Mouse (Mus musculus) limb, embryonic 13.5 days (tissue): ENCODE measurements around the gene 2700097O09Rik. TPM values are rescaled to one million over a fixed set of nuclear protein-coding genes. Genes with fewer than 3 reads are reported as not detected.
"Not testable (repeated sequence)": the region's sequence is repeated elsewhere in the genome, so short reads cannot be mapped to it uniquely, and the experiment has no call there.

Experiments
- ATAC-seq: fragments of 200-750 bp; cut with Nextera tagmentation; 2 replicates; pipeline ENCODE4 v1.8.0; 2017; ENCODE audit warnings: low read depth, moderate number of reproducible peaks, moderate TSS enrichment; ENCODE audit not compliant: low FRiP score
- H3K27ac ChIP-seq: fragments of 300-500 bp; sonication (generic); 2 replicates; pipeline ENCODE4 v1.5.1; 2015; ENCODE audit warnings: inconsistent platforms, mild to moderate bottlenecking, moderate library complexity
- H3K27me3 ChIP-seq: fragments of 300-500 bp; sonication (generic); 2 replicates; pipeline ENCODE4 v1.6.1; 2015; ENCODE audit warnings: mild to moderate bottlenecking, inconsistent platforms
- H3K36me3 ChIP-seq: fragments of 300-500 bp; sonication (generic); 2 replicates; pipeline ENCODE4 v1.6.1; 2015; ENCODE audit warnings: inconsistent platforms, mild to moderate bottlenecking, moderate library complexity
- H3K4me1 ChIP-seq: fragments of 300-500 bp; sonication (generic); 2 replicates; pipeline ENCODE4 v1.6.1; 2015; ENCODE audit warnings: inconsistent platforms
- H3K4me2 ChIP-seq: fragments of 300-500 bp; sonication (generic); replicated peaks from 2 replicates; pipeline ENCODE4 v1.6.1; 2015; ENCODE audit warnings: inconsistent platforms, mild to moderate bottlenecking, moderate library complexity
- H3K4me3 ChIP-seq: fragments of 300-500 bp; sonication (generic); 2 replicates; pipeline ENCODE4 v1.5.1; 2015; ENCODE audit warnings: moderate library complexity, mild to moderate bottlenecking, inconsistent platforms
- H3K9ac ChIP-seq: fragments of 300-500 bp; sonication (generic); 2 replicates; pipeline ENCODE4 v1.6.1; 2015; ENCODE audit warnings: mild to moderate bottlenecking, inconsistent platforms
- H3K9me3 ChIP-seq: fragments of 300-500 bp; sonication (generic); 2 replicates; pipeline ENCODE4 v1.6.1; 2016; ENCODE audit warnings: inconsistent platforms
- WGBS: fragments of 180-500 bp; shearing (Covaris S2); methylation state at CpG from one replicate; pipeline ENCODE4 v1.1.7; 2015; 5-methylcytosine and 5-hydroxymethylcytosine counted together
- polyA plus RNA-seq: library from polyadenylated mRNA; unstranded; fragments of >200 nt; fragmentation: Nextera tagmentation; extraction: Ambion mirVana; gene quantifications from 2 replicates; pipeline ENCODE4 v1.2.1, GENCODE M21; 2015

Gene 2700097O09Rik
- polyA plus RNA-seq, result 43.9 and 45.5 TPM in 2 replicates

GRCm38 (mm10) chr12:55079726-55080600 lies at the start of gene 2700097O09Rik, which contains the start of gene Srp54a:
2700097O09Rik (minus strand) TSS chr12:55080110.
Srp54a (plus strand) TSS chr12:55080262.
- peak; percentile 97 for ATAC-seq
- not testable (repeated sequence) for H3K9me3 ChIP-seq, H3K4me1 ChIP-seq, H3K36me3 ChIP-seq, H3K27me3 ChIP-seq
- Histone ChIP-seq H3K4me2 (peak within 1 kb of the TSS; percentile 65), H3K4me3 (peak within 1 kb of the TSS; percentile 69), H3K9ac (peak within 1 kb of the TSS; percentile 87), H3K27ac (peak within 1 kb of the TSS; percentile 85; the same call in 1 of the 2 replicates)
- WGBS, result under 1% methylated on average over 60 of the region's 60 CpGs

DNA sequence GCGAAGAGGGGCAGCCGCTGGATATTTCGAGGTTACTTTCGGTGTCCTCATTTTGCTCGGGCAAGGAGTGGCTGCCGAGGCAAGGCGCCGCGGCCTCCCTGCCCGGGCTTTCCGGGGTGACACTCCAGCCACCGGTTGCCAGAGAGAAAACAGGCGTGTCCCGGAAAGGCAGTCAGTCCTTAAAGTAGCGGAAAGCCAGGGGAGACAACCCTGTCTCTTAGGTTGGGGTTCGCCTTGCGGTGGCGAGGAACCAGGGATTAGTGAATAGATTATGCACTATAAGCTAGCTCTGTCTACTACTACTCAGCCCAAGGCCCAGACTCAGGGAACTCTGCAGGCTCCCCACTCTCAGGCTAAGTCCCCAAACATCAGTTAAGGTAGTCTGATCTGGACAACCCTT lies 44.8 kb upstream of the 2700097O09Rik start:
- not testable (repeated sequence) for H3K36me3 ChIP-seq, H3K4me2 ChIP-seq, H3K4me1 ChIP-seq, H3K9me3 ChIP-seq, H3K9ac ChIP-seq, H3K4me3 ChIP-seq, H3K27ac ChIP-seq, H3K27me3 ChIP-seq
- peak; percentile 30 for ATAC-seq
- WGBS, result no CpG with 5 or more reads among the region's 18 CpGs

DNA sequence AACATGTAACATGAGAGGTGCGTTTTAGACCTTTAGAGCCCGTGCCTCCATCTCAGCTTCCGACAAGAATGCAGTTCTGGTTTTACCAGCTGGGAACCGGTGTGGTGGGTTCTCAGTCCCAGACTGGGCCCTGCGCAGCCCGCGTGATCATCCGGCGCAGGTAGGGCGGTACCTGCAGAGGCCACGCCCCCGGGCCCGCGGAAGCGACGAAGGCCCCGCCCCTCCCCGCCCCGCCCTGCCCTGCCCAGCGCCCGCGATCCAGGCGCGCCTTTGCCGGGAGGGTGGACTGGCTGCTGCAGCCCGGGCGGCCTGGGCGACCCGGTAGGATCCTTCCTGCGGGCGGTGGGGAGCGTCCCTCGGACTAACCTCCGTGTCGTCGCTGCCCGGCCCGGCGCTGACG lies 44.3 kb upstream of the 2700097O09Rik start, which contains the start of gene Fam177a:
Gene Fam177a, plus strand, starts transcription at position 228 of the 400 bp plus-strand sequence.
- H3K4me2 ChIP-seq, H3K4me1 ChIP-seq, H3K27ac ChIP-seq, H3K9ac ChIP-seq, H3K36me3 ChIP-seq, H3K9me3 ChIP-seq, H3K27me3 ChIP-seq, H3K4me3 ChIP-seq: not testable (repeated sequence)
- no CpG with 5 or more reads among the region's 40 CpGs for WGBS
- ATAC-seq, result peak; percentile 97

GRCm38 (mm10) chr12:55112616-55113015 lies 32.7 kb upstream of the 2700097O09Rik start:
- not testable (repeated sequence) for H3K36me3 ChIP-seq, H3K9me3 ChIP-seq, H3K4me1 ChIP-seq, H3K27ac ChIP-seq, H3K27me3 ChIP-seq, H3K9ac ChIP-seq, ATAC-seq, H3K4me3 ChIP-seq, H3K4me2 ChIP-seq
- WGBS, result no CpG with 5 or more reads among the region's 7 CpGs

DNA sequence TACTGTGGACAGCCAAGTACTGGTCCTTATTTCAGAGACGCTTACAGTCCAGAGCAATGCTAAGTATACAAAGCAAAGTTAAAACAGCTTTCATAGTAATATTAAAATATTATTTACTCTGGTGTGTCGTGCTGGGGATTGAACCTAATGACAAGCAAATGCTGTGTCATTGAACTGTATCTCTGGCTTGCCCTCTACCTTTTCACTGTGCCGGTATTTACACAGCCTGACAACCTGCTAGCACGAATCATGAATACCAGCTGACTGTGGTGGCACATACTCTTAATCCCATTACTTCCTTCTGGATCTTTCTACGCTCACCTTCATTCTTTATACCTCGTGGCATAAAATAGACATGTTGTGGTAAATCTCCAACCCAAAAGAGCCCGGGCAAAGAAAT lies 12.2 kb upstream of the 2700097O09Rik start:
- 100% methylated on average over 1 of the region's 7 CpGs for WGBS

GRCm38 (mm10) chr12:55080601-55080942 lies 662 bp upstream of the 2700097O09Rik start:
- H3K4me3 ChIP-seq, result peak overlapping the region; percentile 69
- ATAC-seq, result peak; percentile 35
- not testable (repeated sequence) for H3K27me3 ChIP-seq, H3K9me3 ChIP-seq, H3K36me3 ChIP-seq, H3K4me1 ChIP-seq
- H3K4me2 ChIP-seq, result peak overlapping the region; percentile 57
- under 1% methylated on average over 25 of the region's 25 CpGs for WGBS
- H3K27ac ChIP-seq, result peak overlapping the region; percentile 85; the same call in 1 of the 2 replicates
- H3K9ac ChIP-seq, result peak overlapping the region; percentile 87

More for the DNA sequence above, 12.2 kb upstream of the 2700097O09Rik start:
- not testable (repeated sequence) for H3K9ac ChIP-seq, H3K9me3 ChIP-seq, H3K27me3 ChIP-seq, H3K36me3 ChIP-seq, H3K4me1 ChIP-seq, H3K27ac ChIP-seq, H3K4me3 ChIP-seq, ATAC-seq, H3K4me2 ChIP-seq

DNA sequence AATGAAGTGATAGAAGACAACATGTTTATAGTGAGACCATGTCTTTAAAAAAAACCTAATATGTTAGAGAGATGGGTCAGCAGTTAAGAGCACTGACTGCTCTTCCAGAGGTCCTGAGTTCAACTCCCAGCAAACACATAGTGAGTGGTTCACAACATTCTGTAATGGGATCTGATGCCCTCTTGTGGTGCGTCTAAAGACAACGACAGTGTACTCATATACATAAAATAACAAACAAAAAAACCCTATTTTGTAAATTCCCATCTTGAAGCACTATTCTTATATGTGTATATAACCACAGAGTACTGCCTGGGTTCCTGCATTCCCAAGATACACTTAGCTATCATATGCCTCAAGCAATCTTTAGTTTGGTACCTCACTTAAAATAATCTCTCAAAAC lies 1.2 kb downstream of the 2700097O09Rik start:
- not testable (repeated sequence) for H3K27me3 ChIP-seq, H3K27ac ChIP-seq, H3K9ac ChIP-seq, H3K36me3 ChIP-seq, H3K4me1 ChIP-seq, H3K9me3 ChIP-seq, ATAC-seq
- 50% methylated on average over 2 of the region's 2 CpGs for WGBS
- H3K4me3 ChIP-seq, result peak overlapping the region; percentile 8; the same call in 1 of the 2 replicates
- H3K4me2 ChIP-seq, result peak overlapping the region; percentile 40

- 98% methylated on average over 2 of the region's 2 CpGs for WGBS
- ATAC-seq, result no peak
Observed at GRCm38 (mm10) chr12:55075296-55075695, 4.6 kb downstream of the 2700097O09Rik start.

GRCm38 (mm10) chr12:55073686-55074085 lies 6.2 kb downstream of the 2700097O09Rik start:
- no peak overlapping the region for H3K4me3 ChIP-seq
- no peaks in the 10 kb centered on the region for H3K36me3 ChIP-seq
- no peaks in the 10 kb centered on the region for H3K9me3 ChIP-seq
- no peak overlapping the region for H3K27ac ChIP-seq
- WGBS, result 94% methylated on average over 7 of the region's 7 CpGs
- no peak for ATAC-seq
- no peaks in the 10 kb centered on the region for H3K27me3 ChIP-seq
- no peak overlapping the region for H3K9ac ChIP-seq
- no peaks in the 10 kb centered on the region for H3K4me1 ChIP-seq
- no peak overlapping the region for H3K4me2 ChIP-seq

More at GRCm38 (mm10) chr12:55075296-55075695, 4.6 kb downstream of the 2700097O09Rik start:
- Histone ChIP-seq H3K36me3 (no peaks in the 10 kb centered on the region), H3K9ac (no peak overlapping the region), H3K9me3 (no peaks in the 10 kb centered on the region), H3K4me3 (no peak overlapping the region), H3K4me1 (0 out of 2 replicates have a peak, but pooled peaks cover 4% of the 10 kb centered on the region), H3K27ac (no peak overlapping the region), H3K27me3 (no peaks in the 10 kb centered on the region), H3K4me2 (no peak overlapping the region)

GRCm38 (mm10) chr12:55072495-55072894 lies 7.4 kb downstream of the 2700097O09Rik start:
- H3K27me3 ChIP-seq, result no peaks in the 10 kb centered on the region
- no peak for ATAC-seq
- 38% methylated on average over 4 of the region's 4 CpGs for WGBS

DNA sequence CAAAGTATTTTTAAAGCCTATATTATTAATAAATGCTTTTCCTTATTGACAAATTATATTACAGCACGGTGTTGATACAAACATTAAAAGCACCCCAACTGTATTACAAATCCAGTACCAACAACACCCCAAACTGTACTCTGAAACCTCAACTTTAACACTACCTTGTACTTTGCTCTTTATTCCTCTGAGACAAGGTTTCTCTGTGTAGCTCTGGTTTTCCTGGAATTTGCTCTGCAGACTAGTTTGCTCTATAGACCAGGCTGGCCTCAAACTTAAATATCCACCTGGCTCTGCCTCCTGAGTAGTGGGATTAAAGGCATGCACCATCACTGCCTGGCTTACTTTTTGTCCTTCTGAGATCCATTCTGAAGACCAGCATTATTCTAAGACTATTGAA lies 17.8 kb downstream of the 2700097O09Rik start:
- Histone ChIP-seq H3K9ac (no peak overlapping the region), H3K27me3 (no peaks in the 10 kb centered on the region), H3K4me3 (no peak overlapping the region), H3K4me1 (no peaks in the 10 kb centered on the region), H3K36me3 (peaks cover 16% of the 10 kb centered on the region), H3K27ac (no peak overlapping the region), H3K9me3 (no peaks in the 10 kb centered on the region), H3K4me2 (no peak overlapping the region)
- 84% methylated on average over 1 of the region's 1 CpGs for WGBS
- no peak for ATAC-seq

More at GRCm38 (mm10) chr12:55072495-55072894, 7.4 kb downstream of the 2700097O09Rik start:
- no peak overlapping the region for H3K4me3 ChIP-seq
- H3K4me1 ChIP-seq, result no peaks in the 10 kb centered on the region
- H3K4me2 ChIP-seq, result no peak overlapping the region
- no peak overlapping the region for H3K27ac ChIP-seq
- H3K9ac ChIP-seq, result no peak overlapping the region
- H3K36me3 ChIP-seq, result no peaks in the 10 kb centered on the region
- H3K9me3 ChIP-seq, result no peaks in the 10 kb centered on the region

DNA sequence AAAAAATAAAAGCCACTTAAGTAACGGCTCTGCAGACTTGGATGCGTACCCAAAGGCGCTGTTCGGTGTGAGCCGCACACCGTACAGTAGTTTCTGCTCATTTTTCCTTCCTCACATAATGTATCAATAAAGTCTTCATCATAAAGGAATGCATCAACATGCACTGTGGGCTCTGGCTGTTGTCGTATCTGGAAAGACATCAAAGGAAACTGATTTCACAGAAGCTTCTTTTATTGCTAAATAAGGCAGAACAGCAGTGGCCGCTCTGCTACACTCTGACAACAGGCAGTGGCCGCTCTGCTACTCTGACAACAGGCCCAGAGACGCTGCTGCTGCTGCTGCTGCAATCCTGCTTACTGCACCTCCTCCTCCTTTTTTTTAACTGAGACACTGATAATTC lies 18.9 kb downstream of the 2700097O09Rik start:
- Histone ChIP-seq H3K4me1 (no peaks in the 10 kb centered on the region), H3K27me3 (no peaks in the 10 kb centered on the region), H3K4me2 (no peak overlapping the region), H3K27ac (no peak overlapping the region), H3K4me3 (no peak overlapping the region), H3K9ac (no peak overlapping the region), H3K36me3 (peaks cover 22% of the 10 kb centered on the region), H3K9me3 (no peaks in the 10 kb centered on the region)
- no peak for ATAC-seq
- 66% methylated on average over 10 of the region's 10 CpGs for WGBS
